ENCODE assay signal across 1 mouse cellular context in the genomic region with DNA sequence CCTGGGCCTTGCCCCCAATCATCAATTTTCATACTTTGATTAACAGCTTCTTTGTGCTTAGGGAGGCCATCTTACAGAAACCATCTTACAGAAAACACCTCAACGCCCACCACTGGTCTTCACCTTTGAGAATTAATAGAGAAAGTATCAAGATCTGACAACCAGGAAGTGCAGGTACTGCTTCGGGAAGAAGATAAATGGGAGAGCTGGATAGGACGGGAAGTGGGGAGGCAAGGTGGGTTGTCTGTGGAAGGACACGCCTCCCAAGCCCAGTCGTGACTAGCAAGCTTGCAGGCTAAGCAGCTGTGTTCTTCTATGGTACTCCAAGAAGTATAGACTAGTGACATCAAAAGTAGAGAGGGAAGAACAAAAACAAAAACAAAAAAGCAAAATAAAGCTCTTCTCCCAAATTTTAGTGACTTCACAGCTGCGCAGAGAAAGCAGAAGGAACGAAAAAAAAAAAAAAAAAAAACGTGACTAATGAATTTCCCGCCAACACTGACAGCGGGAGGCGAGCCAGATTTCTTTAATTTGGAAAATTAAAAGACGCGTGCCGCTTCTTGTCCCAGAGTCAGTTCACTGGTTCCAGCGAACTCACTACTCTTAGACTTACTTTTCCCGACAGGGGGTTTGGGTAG.
TF ChIP-seq lines count a peak whose summit lies in the region.

No protein-coding gene starts in this region.

TF ChIP-seq in MEL, 35 proteins besides CTCF, POLR2A, EP300 and RAD21 (continued from another document):
- TF ChIP-seq POLR2AphosphoS5 (IDR thresholded peaks at IDR 0.05; ENCODE audit: borderline replicate concordance, low read depth, low read length): no peak
